Mouse (Mus musculus) liver, embryonic 16.5 days (tissue): ENCODE data around the gene Ntn3. TPM values are rescaled to one million over a fixed set of nuclear protein-coding genes. Genes with fewer than 3 reads are reported as not detected.

Source experiments
- ATAC-seq: fragments of 200-750 bp; cut with Nextera tagmentation; 2 replicates; pipeline ENCODE4 v1.8.0; 2017; ENCODE audit warnings: low read depth, mild to moderate bottlenecking, moderate number of reproducible peaks, moderate library complexity
- H3K27ac ChIP-seq: fragments of 300-500 bp; sonication (generic); 2 replicates; pipeline ENCODE4 v1.5.1; 2014; ENCODE audit warnings: mild to moderate bottlenecking, low read length
- H3K27me3 ChIP-seq: fragments of 300-500 bp; sonication (generic); 2 replicates; pipeline ENCODE4 v1.6.1; 2014; ENCODE audit warnings: low read depth, low read length, mixed read lengths; ENCODE audit not compliant: control insufficient read depth, insufficient read depth
- H3K36me3 ChIP-seq: fragments of 300-500 bp; sonication (generic); 2 replicates; pipeline ENCODE4 v1.6.1; 2014; ENCODE audit warnings: mild to moderate bottlenecking; ENCODE audit not compliant: control insufficient read depth, insufficient read depth
- H3K4me1 ChIP-seq: fragments of 300-500 bp; sonication (generic); 2 replicates; pipeline ENCODE4 v1.6.1; 2014; ENCODE audit warnings: low read depth, low read length, mixed read lengths; ENCODE audit not compliant: control insufficient read depth
- H3K4me2 ChIP-seq: fragments of 300-500 bp; sonication (generic); 2 replicates; pipeline ENCODE4 v1.6.1; 2014; ENCODE audit warnings: low read depth, low read length, mixed read lengths
- H3K4me3 ChIP-seq: fragments of 300-500 bp; sonication (generic); 2 replicates; pipeline ENCODE4 v1.5.1; 2014; ENCODE audit warnings: low read depth, mild to moderate bottlenecking, low read length
- H3K9ac ChIP-seq: fragments of 300-500 bp; sonication (generic); 2 replicates; pipeline ENCODE4 v1.6.1; 2014; ENCODE audit warnings: low read depth, low read length
- H3K9me3 ChIP-seq: fragments of 300-500 bp; sonication (generic); replicated peaks from 2 replicates; pipeline ENCODE4 v1.6.1; 2016; ENCODE audit warnings: low read length; ENCODE audit not compliant: control insufficient read depth
- WGBS: fragments of 180-500 bp; shearing (Covaris S2); extraction: QIAGEN DNeasy Blood & Tissue Kit; methylation state at CpG from one replicate; pipeline ENCODE4 v1.1.7; 2014; ENCODE audit not compliant: insufficient replicate concordance; 5-methylcytosine and 5-hydroxymethylcytosine counted together
- polyA plus RNA-seq: library from polyadenylated mRNA; unstranded; fragments of >200 nt; fragmentation: Nextera tagmentation; extraction: Ambion mirVana; gene quantifications from 2 replicates; pipeline ENCODE4 v1.2.1, GENCODE M21; 2015

The Ntn3 gene
- polyA plus RNA-seq, 1 experiment from 2014 or later: 0.78 TPM

GRCm38 (mm10) chr17:24199252-24199651 is 10.1 kb downstream of the Ntn3 start:
- peaks cover 96% of the 10 kb centered on the region for H3K4me1 ChIP-seq
- peak overlapping the region; percentile 80 for H3K27ac ChIP-seq
- ATAC-seq: peak; percentile 39
- H3K9me3 ChIP-seq: no peaks in the 10 kb centered on the region
- WGBS: 50% methylated on average over 4 of the region's 4 CpGs
- no peaks in the 10 kb centered on the region for H3K36me3 ChIP-seq
- H3K4me2 ChIP-seq: peak overlapping the region; percentile 49
- peak overlapping the region; percentile 53 for H3K9ac ChIP-seq
- H3K27me3 ChIP-seq: no peaks in the 10 kb centered on the region
- peak overlapping the region; percentile 10 for H3K4me3 ChIP-seq

GRCm38 (mm10) chr17:24197032-24197824 is 12.1 kb downstream of the Ntn3 start:
- WGBS: 46% methylated on average over 15 of the region's 15 CpGs

DNA sequence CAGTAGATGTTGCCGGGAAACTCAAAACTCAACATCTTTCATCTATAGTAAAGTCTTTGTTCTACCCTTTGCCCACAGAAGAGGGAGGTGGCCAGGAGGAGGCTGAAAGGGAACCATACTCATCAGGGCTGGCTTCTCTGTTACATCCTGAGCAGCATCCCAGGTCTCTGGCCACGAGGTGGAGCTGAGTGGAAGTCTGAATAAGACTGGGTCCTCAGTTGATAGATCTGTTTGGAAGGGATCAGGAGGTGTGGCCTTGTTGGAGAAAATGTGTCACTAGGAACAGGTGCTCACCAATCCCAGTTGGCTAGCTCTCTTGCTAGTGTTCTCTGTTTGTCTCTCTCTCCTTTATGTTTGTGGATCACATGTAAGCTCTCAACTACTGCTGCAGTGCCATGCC is 14.0 kb downstream of the Ntn3 start:
- peaks cover 86% of the 10 kb centered on the region for H3K4me1 ChIP-seq
- H3K9me3 ChIP-seq: no peaks in the 10 kb centered on the region
- H3K4me3 ChIP-seq: no peak overlapping the region
- no peaks in the 10 kb centered on the region for H3K27me3 ChIP-seq
- H3K9ac ChIP-seq: no peak overlapping the region
- no peak overlapping the region for H3K4me2 ChIP-seq
- no peaks in the 10 kb centered on the region for H3K36me3 ChIP-seq
- ATAC-seq: no peak
- no peak overlapping the region for H3K27ac ChIP-seq
- 71% methylated on average over 2 of the region's 2 CpGs for WGBS

More at GRCm38 (mm10) chr17:24197032-24197824, 12.1 kb downstream of the Ntn3 start:
- H3K9me3 ChIP-seq: no peaks in the 10 kb centered on the region
- no peaks in the 10 kb centered on the region for H3K27me3 ChIP-seq
- H3K27ac ChIP-seq: no peak overlapping the region
- H3K4me1 ChIP-seq: peaks cover 97% of the 10 kb centered on the region
- no peak overlapping the region for H3K9ac ChIP-seq
- no peaks in the 10 kb centered on the region for H3K36me3 ChIP-seq
- ATAC-seq: peak; percentile 28; the same call in 1 of the 2 replicates
- no peak overlapping the region for H3K4me3 ChIP-seq
- no peak overlapping the region for H3K4me2 ChIP-seq

DNA sequence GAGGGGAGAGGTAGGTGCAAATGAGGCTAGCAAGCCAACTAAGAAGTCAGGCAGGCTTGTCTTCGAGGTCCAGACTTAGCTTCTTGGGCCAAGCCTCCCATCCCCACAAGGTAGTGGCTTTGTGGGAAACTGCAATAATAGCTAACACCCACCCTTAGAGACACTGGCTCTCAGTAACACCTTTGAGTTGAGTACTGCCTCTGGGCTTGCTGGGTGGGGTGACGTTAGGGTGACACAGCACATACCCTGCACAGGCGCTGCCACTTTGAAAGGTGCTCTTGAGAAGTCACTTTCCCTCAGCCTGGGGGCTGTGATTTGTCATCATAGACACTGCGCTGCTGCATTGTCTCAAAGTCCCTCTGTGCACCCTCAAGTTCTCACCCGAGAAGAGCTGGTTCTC is 15.6 kb downstream of the Ntn3 start:
- no peaks in the 10 kb centered on the region for H3K27me3 ChIP-seq
- peaks cover 3% of the 10 kb centered on the region; the same call in 1 of the 2 replicates for H3K36me3 ChIP-seq
- H3K4me1 ChIP-seq: peaks cover 70% of the 10 kb centered on the region
- WGBS: 60% methylated on average over 5 of the region's 5 CpGs
- no peak overlapping the region for H3K4me3 ChIP-seq
- H3K4me2 ChIP-seq: peak overlapping the region; percentile 33
- peak overlapping the region; percentile 60 for H3K27ac ChIP-seq
- no peaks in the 10 kb centered on the region for H3K9me3 ChIP-seq
- peak; percentile 74 for ATAC-seq
- H3K9ac ChIP-seq: peak overlapping the region; percentile 40

GRCm38 (mm10) chr17:24193268-24193667 is 16.1 kb downstream of the Ntn3 start:
- Histone ChIP-seq H3K9ac (peak overlapping the region; percentile 40), H3K36me3 (peaks cover 5% of the 10 kb centered on the region; the same call in 1 of the 2 replicates), H3K9me3 (no peaks in the 10 kb centered on the region), H3K4me2 (no peak overlapping the region), H3K27ac (peak overlapping the region; percentile 60), H3K4me1 (peaks cover 65% of the 10 kb centered on the region), H3K27me3 (no peaks in the 10 kb centered on the region), H3K4me3 (no peak overlapping the region)
- no peak for ATAC-seq
- WGBS: 82% methylated on average over 8 of the region's 8 CpGs

DNA sequence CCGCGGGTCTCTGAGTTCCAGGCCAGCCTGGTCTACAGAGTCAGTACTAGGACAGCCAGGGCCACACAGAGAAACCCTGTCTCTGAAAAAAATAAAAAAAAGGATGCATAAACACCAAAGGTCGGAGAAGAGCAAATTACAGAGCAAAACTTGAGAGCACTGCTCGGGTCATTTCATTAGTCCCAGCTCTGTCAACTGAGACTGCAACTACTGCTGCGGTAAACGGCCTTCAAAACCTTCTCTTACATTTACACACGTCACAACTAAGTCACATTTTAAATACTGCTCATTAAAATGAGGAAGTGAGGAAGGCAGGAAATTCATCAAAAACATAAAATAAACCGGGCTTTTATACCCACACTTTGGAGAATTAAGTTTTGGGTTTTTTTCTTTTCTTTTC is 16.5 kb downstream of the Ntn3 start:
- no peaks in the 10 kb centered on the region for H3K9me3 ChIP-seq
- H3K27me3 ChIP-seq: no peaks in the 10 kb centered on the region
- no peak overlapping the region for H3K9ac ChIP-seq
- peaks cover 7% of the 10 kb centered on the region for H3K36me3 ChIP-seq
- H3K27ac ChIP-seq: 0 out of 2 replicates have a peak overlapping the region, but pooled peaks have one; percentile 60
- no peak overlapping the region for H3K4me2 ChIP-seq
- ATAC-seq: no peak
- peaks cover 61% of the 10 kb centered on the region for H3K4me1 ChIP-seq
- no peak overlapping the region for H3K4me3 ChIP-seq
- 49% methylated on average over 8 of the region's 8 CpGs for WGBS

- Histone ChIP-seq H3K36me3 (peaks cover 9% of the 10 kb centered on the region), H3K4me3 (no peak overlapping the region), H3K27ac (no peak overlapping the region), H3K27me3 (no peaks in the 10 kb centered on the region), H3K9ac (no peak overlapping the region), H3K9me3 (no peaks in the 10 kb centered on the region), H3K4me1 (peaks cover 47% of the 10 kb centered on the region), H3K4me2 (no peak overlapping the region; the same call in 1 of the 2 replicates)
- WGBS: 73% methylated on average over 4 of the region's 4 CpGs
- no peak for ATAC-seq
Measured at GRCm38 (mm10) chr17:24191481-24191880, 17.9 kb downstream of the Ntn3 start.

DNA sequence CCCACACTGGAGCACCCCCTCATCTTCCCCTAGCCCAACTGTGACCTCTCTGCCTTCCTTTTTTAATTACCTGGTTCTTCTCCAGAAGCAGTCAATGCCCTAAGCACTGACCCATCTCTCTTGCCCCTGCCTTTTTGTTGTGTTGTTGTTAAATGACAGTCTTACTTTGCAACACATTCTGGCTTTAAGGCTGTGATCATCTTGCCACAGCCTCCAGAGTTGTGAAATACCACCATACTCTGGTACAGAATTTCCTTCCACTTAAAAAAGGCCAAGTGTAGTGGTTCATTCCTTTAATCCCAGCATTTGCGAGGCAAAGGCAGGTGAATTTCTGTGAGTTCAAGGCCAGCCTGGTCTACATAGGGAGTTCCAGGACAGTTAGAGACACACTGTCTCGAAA is 18.4 kb downstream of the Ntn3 start:
- Histone ChIP-seq H3K9ac (no peak overlapping the region), H3K27me3 (no peaks in the 10 kb centered on the region), H3K36me3 (peaks cover 11% of the 10 kb centered on the region), H3K27ac (no peak overlapping the region), H3K4me3 (no peak overlapping the region), H3K4me2 (no peak overlapping the region), H3K4me1 (peaks cover 42% of the 10 kb centered on the region), H3K9me3 (no peaks in the 10 kb centered on the region)
- 65% methylated on average over 2 of the region's 2 CpGs for WGBS
- no peak for ATAC-seq

DNA sequence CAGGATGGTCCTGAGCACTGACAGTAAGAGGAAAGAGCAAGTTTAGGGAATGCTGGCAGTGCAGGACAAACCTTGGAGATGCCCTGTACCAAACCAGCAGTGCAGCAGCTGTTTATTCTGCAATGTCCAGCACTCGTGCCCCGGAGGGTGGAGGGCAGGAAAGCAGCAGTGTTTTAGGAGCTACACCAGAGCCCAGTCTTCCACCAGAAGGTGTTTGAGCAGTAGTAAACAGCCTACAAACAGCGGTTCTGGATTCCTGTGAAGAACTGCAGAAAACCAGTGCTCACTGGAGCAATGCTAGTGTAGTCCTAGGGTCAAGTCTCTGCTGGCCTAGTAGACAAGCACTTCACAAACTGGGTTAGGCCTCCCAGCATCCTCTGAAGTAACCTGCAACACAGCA is 35.1 kb downstream of the Ntn3 start:
- no peak overlapping the region for H3K27ac ChIP-seq
- 67% methylated on average over 3 of the region's 3 CpGs for WGBS
- ATAC-seq: no peak

More for the DNA sequence above, 35.1 kb downstream of the Ntn3 start:
- peaks cover 9% of the 10 kb centered on the region for H3K4me1 ChIP-seq
- peak overlapping the region; percentile 39; the same call in 1 of the 2 replicates for H3K9ac ChIP-seq
- no peaks in the 10 kb centered on the region for H3K9me3 ChIP-seq
- H3K4me2 ChIP-seq: no peak overlapping the region
- no peaks in the 10 kb centered on the region for H3K27me3 ChIP-seq
- no peaks in the 10 kb centered on the region for H3K36me3 ChIP-seq
- H3K4me3 ChIP-seq: no peak overlapping the region
